Mouse (Mus musculus) midbrain, embryonic 16.5 days (tissue): ENCODE results near the gene Gnrhr. TPM values are rescaled to one million over a fixed set of nuclear protein-coding genes. Genes with fewer than 3 reads are reported as not detected.

Experiments used
- ATAC-seq: fragments of 200-750 bp; cut with Nextera tagmentation; 2 replicates; pipeline ENCODE4 v1.8.0; 2017; ENCODE audit warnings: moderate TSS enrichment
- H3K27ac ChIP-seq: fragments of 300-500 bp; sonication (generic); 2 replicates; pipeline ENCODE4 v1.5.1; 2014; ENCODE audit warnings: mild to moderate bottlenecking, low read length, mixed read lengths
- H3K27me3 ChIP-seq: fragments of 300-500 bp; sonication (generic); 2 replicates; pipeline ENCODE4 v1.6.1; 2014; ENCODE audit warnings: low read depth, low read length, mixed read lengths; ENCODE audit not compliant: control insufficient read depth, insufficient read depth
- H3K36me3 ChIP-seq: fragments of 300-500 bp; sonication (generic); 2 replicates; pipeline ENCODE4 v1.6.1; 2014; ENCODE audit warnings: mild to moderate bottlenecking, low read length, moderate library complexity, mixed read lengths; ENCODE audit not compliant: control insufficient read depth, insufficient read depth
- H3K4me1 ChIP-seq: fragments of 300-500 bp; sonication (generic); 2 replicates; pipeline ENCODE4 v1.6.1; 2014; ENCODE audit warnings: mild to moderate bottlenecking, low read length, mixed read lengths; ENCODE audit not compliant: control insufficient read depth, insufficient read depth
- H3K4me2 ChIP-seq: fragments of 300-500 bp; sonication (generic); 2 replicates; pipeline ENCODE4 v1.6.1; 2014; ENCODE audit warnings: mild to moderate bottlenecking, low read length, mixed read lengths
- H3K4me3 ChIP-seq: fragments of 300-500 bp; sonication (generic); 2 replicates; pipeline ENCODE4 v1.5.1; 2014; ENCODE audit warnings: low read depth, mild to moderate bottlenecking, low read length, moderate library complexity, mixed read lengths
- H3K9ac ChIP-seq: fragments of 300-500 bp; sonication (generic); 2 replicates; pipeline ENCODE4 v1.6.1; 2014; ENCODE audit warnings: low read depth, low read length, mixed read lengths
- H3K9me3 ChIP-seq: fragments of 300-500 bp; sonication (generic); replicated peaks from 2 replicates; pipeline ENCODE4 v1.6.1; 2014; ENCODE audit warnings: mild to moderate bottlenecking, low read length, mixed read lengths; ENCODE audit not compliant: control insufficient read depth, poor library complexity, severe bottlenecking
- WGBS: fragments of 180-500 bp; shearing (Covaris S2); extraction: QIAGEN DNeasy Blood & Tissue Kit; methylation state at CpG from one replicate; pipeline ENCODE4 v1.1.7; 2014; 5-methylcytosine and 5-hydroxymethylcytosine counted together
- polyA plus RNA-seq: library from polyadenylated mRNA; unstranded; fragments of >200 nt; fragmentation: Nextera tagmentation; extraction: Ambion mirVana; gene quantifications from 2 replicates; pipeline ENCODE4 v1.2.1, GENCODE M21; 2015

The Gnrhr gene
- polyA plus RNA-seq = 0.10 TPM in 1 of 2 replicates, not detected in the other

- Histone ChIP-seq H3K36me3 (no peaks in the 10 kb centered on the region), H3K4me1 (no peaks in the 10 kb centered on the region), H3K9me3 (no peaks in the 10 kb centered on the region), H3K9ac (no peak within 1 kb of the TSS), H3K4me3 (no peak within 1 kb of the TSS), H3K27ac (no peak within 1 kb of the TSS), H3K4me2 (no peak within 1 kb of the TSS), H3K27me3 (no peaks in the 10 kb centered on the region)
- no peak for ATAC-seq
- WGBS = 92% methylated on average over 10 of the region's 10 CpGs
Measured at GRCm38 (mm10) chr5:86197801-86198200, at the start of gene Gnrhr. TSS of gene Gnrhr (minus strand) at chr5:86197901.

DNA sequence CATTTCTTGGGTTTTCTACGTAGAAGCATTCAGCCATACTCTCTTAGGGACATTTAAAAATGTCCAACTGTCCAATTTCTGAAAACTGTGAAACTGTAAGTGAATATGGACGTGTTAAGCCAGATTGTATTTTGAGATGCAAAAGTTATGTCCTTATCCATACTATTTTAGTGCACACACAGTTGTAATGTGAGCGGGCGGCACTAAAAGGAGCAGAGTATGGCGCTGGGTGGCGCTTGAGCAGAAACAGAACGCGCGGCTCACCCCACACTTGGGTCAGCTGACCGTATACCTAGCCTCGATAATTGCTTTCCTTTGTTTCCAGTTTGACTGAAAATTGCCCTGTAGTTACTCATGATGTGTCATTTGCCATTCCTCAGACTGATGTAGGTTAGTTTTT, 48.9 kb upstream of the Gnrhr start:
- H3K9me3 ChIP-seq = no peaks in the 10 kb centered on the region
- WGBS = 95% methylated on average over 11 of the region's 11 CpGs
- no peak for ATAC-seq

GRCm38 (mm10) chr5:86244880-86245279, 47.2 kb upstream of the Gnrhr start:
- H3K27ac ChIP-seq = no peak overlapping the region
- H3K9ac ChIP-seq = no peak overlapping the region
- no peak overlapping the region for H3K4me3 ChIP-seq
- 63% methylated on average over 1 of the region's 1 CpGs for WGBS
- no peaks in the 10 kb centered on the region for H3K4me1 ChIP-seq
- ATAC-seq = no peak
- no peak overlapping the region for H3K4me2 ChIP-seq
- no peaks in the 10 kb centered on the region for H3K36me3 ChIP-seq
- no peaks in the 10 kb centered on the region for H3K9me3 ChIP-seq
- no peaks in the 10 kb centered on the region for H3K27me3 ChIP-seq

More for the DNA sequence above, 48.9 kb upstream of the Gnrhr start:
- no peak overlapping the region for H3K27ac ChIP-seq
- H3K4me3 ChIP-seq = no peak overlapping the region
- H3K36me3 ChIP-seq = no peaks in the 10 kb centered on the region
- H3K4me1 ChIP-seq = no peaks in the 10 kb centered on the region
- H3K27me3 ChIP-seq = no peaks in the 10 kb centered on the region
- H3K4me2 ChIP-seq = no peak overlapping the region
- no peak overlapping the region for H3K9ac ChIP-seq

DNA sequence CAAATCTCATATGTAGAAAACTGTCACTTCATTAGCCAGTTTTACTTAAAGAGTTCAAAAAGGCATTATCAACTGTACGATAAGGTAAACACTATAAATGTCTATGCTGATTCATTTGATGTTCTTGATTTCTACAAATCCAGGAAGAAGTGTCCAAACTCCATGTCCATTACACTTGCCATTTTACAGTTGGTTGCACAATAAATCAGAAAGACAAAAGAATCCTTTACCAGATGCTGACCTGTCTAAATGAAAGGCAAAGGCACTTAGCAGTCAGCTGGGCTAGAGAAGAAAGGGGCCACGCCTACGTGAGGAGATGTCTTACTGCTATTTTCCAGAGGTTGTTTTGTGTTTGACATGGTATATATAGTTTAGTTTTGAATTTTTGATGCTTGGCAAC, 46.6 kb upstream of the Gnrhr start:
- Histone ChIP-seq H3K9ac (no peak overlapping the region), H3K4me3 (no peak overlapping the region)
- WGBS = 80% methylated on average over 3 of the region's 3 CpGs

DNA sequence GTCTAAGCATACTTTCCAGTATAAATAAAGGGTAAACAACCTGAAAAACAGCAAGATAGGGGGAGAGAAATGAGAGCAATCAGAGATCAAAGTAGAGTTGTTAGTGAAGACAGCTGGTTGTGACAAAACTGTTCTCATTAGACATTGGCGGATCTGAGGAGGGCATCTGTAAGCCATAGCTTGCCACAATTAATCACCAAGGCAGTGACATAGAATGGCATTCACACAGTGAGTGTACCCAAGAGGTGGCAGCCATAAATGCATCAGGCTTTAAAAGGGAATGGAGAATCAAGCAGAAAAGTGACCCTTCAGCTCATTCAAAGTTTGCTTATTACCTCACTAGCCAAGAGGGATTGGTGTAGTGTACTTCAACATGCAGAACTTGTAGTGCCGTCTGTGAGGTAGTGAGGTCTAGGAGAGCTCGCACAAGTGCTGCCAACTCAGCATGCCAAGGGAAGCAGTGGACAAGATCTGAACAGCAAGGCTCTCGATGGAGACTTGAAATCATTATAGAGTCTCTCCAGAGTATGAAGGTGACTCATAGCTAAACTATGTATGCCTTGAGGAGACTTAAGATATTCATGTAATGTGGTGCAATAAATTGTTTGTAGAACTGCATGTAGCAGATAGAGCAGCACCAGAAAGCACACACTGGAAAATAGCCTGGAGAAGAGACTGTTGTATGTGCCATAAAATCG, 29.6 kb upstream of the Gnrhr start:
- H3K4me2 ChIP-seq = no peak overlapping the region
- no peaks in the 10 kb centered on the region for H3K4me1 ChIP-seq
- ATAC-seq = no peak
- 86% methylated on average over 5 of the region's 5 CpGs for WGBS
- no peak overlapping the region for H3K27ac ChIP-seq
- no peak overlapping the region for H3K9ac ChIP-seq
- H3K27me3 ChIP-seq = no peaks in the 10 kb centered on the region
- no peak overlapping the region for H3K4me3 ChIP-seq
- no peaks in the 10 kb centered on the region for H3K9me3 ChIP-seq
- H3K36me3 ChIP-seq = no peaks in the 10 kb centered on the region

More for the DNA sequence above, 46.6 kb upstream of the Gnrhr start:
- no peaks in the 10 kb centered on the region for H3K27me3 ChIP-seq
- no peaks in the 10 kb centered on the region for H3K36me3 ChIP-seq
- no peak for ATAC-seq
- no peaks in the 10 kb centered on the region for H3K4me1 ChIP-seq
- H3K4me2 ChIP-seq = no peak overlapping the region
- H3K9me3 ChIP-seq = no peaks in the 10 kb centered on the region
- no peak overlapping the region for H3K27ac ChIP-seq

- Histone ChIP-seq H3K9ac (no peak overlapping the region), H3K27ac (no peak overlapping the region), H3K36me3 (no peaks in the 10 kb centered on the region), H3K4me1 (no peaks in the 10 kb centered on the region), H3K4me3 (no peak overlapping the region), H3K9me3 (no peaks in the 10 kb centered on the region), H3K4me2 (no peak overlapping the region), H3K27me3 (no peaks in the 10 kb centered on the region)
- peak; percentile 80 for ATAC-seq
- 12% methylated on average over 4 of the region's 4 CpGs for WGBS
Measured at GRCm38 (mm10) chr5:86191356-86191755, 6.3 kb downstream of the Gnrhr start.

DNA sequence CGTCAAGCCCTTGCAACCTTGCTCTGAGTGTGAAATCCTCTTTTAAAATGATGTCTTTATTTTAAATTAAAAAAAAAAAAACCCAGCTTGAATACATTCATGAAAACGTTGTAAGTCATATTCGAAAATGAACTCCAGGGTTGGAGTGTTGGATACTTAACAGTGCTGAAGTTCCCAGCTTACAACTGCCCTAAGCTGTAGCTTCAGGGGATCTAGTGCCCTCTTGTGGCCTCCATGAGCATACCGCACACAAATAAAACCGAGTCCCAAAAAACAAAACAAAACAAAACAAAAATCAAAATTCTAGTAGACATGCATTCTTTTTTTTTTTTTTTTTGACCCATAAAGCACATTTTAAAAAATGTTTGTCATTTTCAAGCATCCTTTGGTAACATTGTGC, 6.9 kb downstream of the Gnrhr start:
- no peaks in the 10 kb centered on the region for H3K9me3 ChIP-seq
- H3K27me3 ChIP-seq = no peaks in the 10 kb centered on the region
- 26% methylated on average over 5 of the region's 5 CpGs for whole genome bisulfite sequencing
- H3K4me2 ChIP-seq = no peak overlapping the region
- no peak overlapping the region for H3K27ac ChIP-seq
- H3K4me3 ChIP-seq = no peak overlapping the region
- no peaks in the 10 kb centered on the region for H3K36me3 ChIP-seq
- no peak overlapping the region for H3K9ac ChIP-seq
- no peak for ATAC-seq
- no peaks in the 10 kb centered on the region for H3K4me1 ChIP-seq

- ATAC-seq = no peak
- H3K27ac ChIP-seq = no peak overlapping the region
- H3K4me2 ChIP-seq = no peak overlapping the region
- H3K9ac ChIP-seq = no peak overlapping the region
- H3K4me3 ChIP-seq = no peak overlapping the region
- H3K4me1 ChIP-seq = no peaks in the 10 kb centered on the region
- no peaks in the 10 kb centered on the region for H3K27me3 ChIP-seq
- 39% methylated on average over 15 of the region's 15 CpGs for WGBS
- H3K9me3 ChIP-seq = no peaks in the 10 kb centered on the region
- H3K36me3 ChIP-seq = no peaks in the 10 kb centered on the region
Measured at GRCm38 (mm10) chr5:86190290-86190689, 7.4 kb downstream of the Gnrhr start.

DNA sequence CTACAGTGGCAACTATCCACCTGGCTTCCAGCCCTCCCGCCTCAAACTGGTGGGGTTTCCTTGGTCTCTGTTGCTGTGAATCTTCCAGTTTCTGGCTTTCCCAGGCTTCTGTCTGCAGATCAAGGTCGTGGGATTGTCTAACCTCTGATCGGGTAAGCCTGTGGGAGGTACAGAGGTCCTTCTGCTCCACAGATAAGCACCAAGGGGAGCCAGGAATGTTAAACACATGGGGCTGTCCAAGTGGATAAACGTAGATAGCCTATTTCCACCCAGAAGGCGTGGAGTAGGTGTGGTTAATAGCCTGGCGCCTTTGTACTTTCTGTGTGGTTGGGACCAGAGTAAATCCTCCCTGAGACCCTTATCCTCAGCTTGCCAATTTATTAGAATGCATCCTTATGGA, 10.3 kb downstream of the Gnrhr start:
- no peak for ATAC-seq
- H3K4me2 ChIP-seq = no peak overlapping the region
- no peaks in the 10 kb centered on the region for H3K4me1 ChIP-seq
- no peak overlapping the region for H3K4me3 ChIP-seq
- H3K9me3 ChIP-seq = no peaks in the 10 kb centered on the region
- 87% methylated on average over 6 of the region's 6 CpGs for WGBS
- H3K9ac ChIP-seq = no peak overlapping the region
- H3K27me3 ChIP-seq = no peaks in the 10 kb centered on the region
- no peaks in the 10 kb centered on the region for H3K36me3 ChIP-seq
- no peak overlapping the region for H3K27ac ChIP-seq
